Mouse (Mus musculus) heart, embryonic 10.5 days (tissue): ENCODE data around the gene Ugp2. TPM values are rescaled to one million over a fixed set of nuclear protein-coding genes. Genes with fewer than 3 reads are reported as not detected.
A peak's percentile ranks its signal among the peaks of the same experiment; 100 is the strongest.

Experiments used
- DNase-seq: peaks from one replicate; pipeline ENCODE4 v3.0.0-alpha.2; 2017; ENCODE audit warnings: low spot score
- H3K27ac ChIP-seq: fragments of 300-500 bp; sonication (generic); 2 replicates; pipeline ENCODE4 v1.5.1; 2016; ENCODE audit warnings: mild to moderate bottlenecking
- H3K27me3 ChIP-seq: fragments of 300-500 bp; sonication (generic); 2 replicates; pipeline ENCODE4 v1.6.1; 2016; ENCODE audit warnings: mild to moderate bottlenecking; ENCODE audit not compliant: poor library complexity, insufficient read depth, severe bottlenecking
- H3K36me3 ChIP-seq: fragments of 300-500 bp; sonication (generic); 2 replicates; pipeline ENCODE4 v1.6.1; 2016; ENCODE audit warnings: mild to moderate bottlenecking, moderate library complexity
- H3K4me1 ChIP-seq: fragments of 300-500 bp; sonication (generic); 2 replicates; pipeline ENCODE4 v1.6.1; 2016; ENCODE audit warnings: mild to moderate bottlenecking
- H3K4me3 ChIP-seq: fragments of 300-500 bp; sonication (generic); 2 replicates; pipeline ENCODE4 v1.5.1; 2016; ENCODE audit warnings: mild to moderate bottlenecking, moderate library complexity
- H3K9me3 ChIP-seq: fragments of 300-500 bp; sonication (generic); 2 replicates; pipeline ENCODE4 v1.6.1; 2016; ENCODE audit warnings: mild to moderate bottlenecking, moderate library complexity
- WGBS: fragments of 180-500 bp; shearing (Covaris S2); methylation state at CpG from one replicate; pipeline ENCODE4 v1.1.7; 2016; 5-methylcytosine and 5-hydroxymethylcytosine counted together
- polyA plus RNA-seq: library from polyadenylated mRNA; unstranded; fragments of >200 nt; fragmentation: Nextera tagmentation; extraction: Ambion mirVana; gene quantifications from 2 replicates; pipeline ENCODE4 v1.2.1, GENCODE M21; 2016

The Ugp2 gene
- polyA plus RNA-seq, 1 experiment from 2014 or later, result 150 TPM

- H3K27me3 ChIP-seq, result no peaks in the 10 kb centered on the region
- no peak for DNase-seq
- H3K36me3 ChIP-seq, result no peaks in the 10 kb centered on the region
- peaks cover 14% of the 10 kb centered on the region; the same call in 1 of the 2 replicates for H3K4me1 ChIP-seq
- no peaks in the 10 kb centered on the region for H3K9me3 ChIP-seq
- H3K27ac ChIP-seq, result peak overlapping the region; percentile 98
- H3K4me3 ChIP-seq, result peak overlapping the region; percentile 74
- 16% methylated on average over 9 of the region's 9 CpGs for WGBS
Measured at GRCm38 (mm10) chr11:21369248-21370016, 1.6 kb downstream of the Ugp2 start.

- H3K4me3 ChIP-seq, result peak overlapping the region; percentile 74
- DNase-seq, result no peak
- H3K36me3 ChIP-seq, result 0 out of 2 replicates have a peak, but pooled peaks cover 1% of the 10 kb centered on the region
- H3K27me3 ChIP-seq, result no peaks in the 10 kb centered on the region
- peak overlapping the region; percentile 98 for H3K27ac ChIP-seq
- WGBS, result 25% methylated on average over 7 of the region's 7 CpGs
- H3K4me1 ChIP-seq, result peaks cover 14% of the 10 kb centered on the region; the same call in 1 of the 2 replicates
- no peaks in the 10 kb centered on the region for H3K9me3 ChIP-seq
Measured at GRCm38 (mm10) chr11:21368466-21368865, 2.5 kb downstream of the Ugp2 start.

GRCm38 (mm10) chr11:21363144-21363940 lies 7.7 kb downstream of the Ugp2 start:
- H3K4me3 ChIP-seq, result no peak overlapping the region
- 95% methylated on average over 4 of the region's 4 CpGs for WGBS
- H3K27me3 ChIP-seq, result no peaks in the 10 kb centered on the region
- peaks cover 6% of the 10 kb centered on the region; the same call in 1 of the 2 replicates for H3K4me1 ChIP-seq
- H3K27ac ChIP-seq, result no peak overlapping the region
- no peak for DNase-seq
- no peaks in the 10 kb centered on the region for H3K9me3 ChIP-seq
- H3K36me3 ChIP-seq, result 0 out of 2 replicates have a peak, but pooled peaks cover 2% of the 10 kb centered on the region

- WGBS, result 74% methylated on average over 7 of the region's 7 CpGs
- Histone ChIP-seq H3K36me3 (peaks cover 59% of the 10 kb centered on the region), H3K9me3 (no peaks in the 10 kb centered on the region), H3K4me3 (no peak overlapping the region), H3K4me1 (peaks cover 8% of the 10 kb centered on the region; the same call in 1 of the 2 replicates), H3K27ac (0 out of 2 replicates have a peak overlapping the region, but pooled peaks have one; percentile 29), H3K27me3 (no peaks in the 10 kb centered on the region)
- DNase-seq, result no peak
Measured at GRCm38 (mm10) chr11:21351296-21351695, 19.7 kb downstream of the Ugp2 start.

- H3K9me3 ChIP-seq, result no peaks in the 10 kb centered on the region
- WGBS, result 74% methylated on average over 2 of the region's 2 CpGs
- H3K27ac ChIP-seq, result no peak overlapping the region
- peaks cover 66% of the 10 kb centered on the region for H3K36me3 ChIP-seq
- H3K4me1 ChIP-seq, result peaks cover 8% of the 10 kb centered on the region; the same call in 1 of the 2 replicates
- H3K27me3 ChIP-seq, result no peaks in the 10 kb centered on the region
- no peak for DNase-seq
- no peak overlapping the region for H3K4me3 ChIP-seq
Measured at GRCm38 (mm10) chr11:21348890-21349289, 22.1 kb downstream of the Ugp2 start.

GRCm38 (mm10) chr11:21346020-21346419 lies 25.0 kb downstream of the Ugp2 start:
- Histone ChIP-seq H3K36me3 (peaks cover 66% of the 10 kb centered on the region), H3K4me3 (no peak overlapping the region), H3K27me3 (no peaks in the 10 kb centered on the region), H3K9me3 (no peaks in the 10 kb centered on the region), H3K27ac (no peak overlapping the region), H3K4me1 (0 out of 2 replicates have a peak, but pooled peaks cover 2% of the 10 kb centered on the region)
- DNase-seq, result no peak
- 86% methylated on average over 3 of the region's 3 CpGs for WGBS

GRCm38 (mm10) chr11:21343490-21343889 lies 27.5 kb downstream of the Ugp2 start:
- no peaks in the 10 kb centered on the region for H3K27me3 ChIP-seq
- WGBS, result 92% methylated on average over 5 of the region's 5 CpGs
- H3K4me3 ChIP-seq, result no peak overlapping the region
- no peak overlapping the region for H3K27ac ChIP-seq
- no peaks in the 10 kb centered on the region for H3K4me1 ChIP-seq
- peaks cover 57% of the 10 kb centered on the region for H3K36me3 ChIP-seq
- no peaks in the 10 kb centered on the region for H3K9me3 ChIP-seq
- no peak for DNase-seq

GRCm38 (mm10) chr11:21339088-21339487 lies 31.9 kb downstream of the Ugp2 start:
- WGBS, result 82% methylated on average over 4 of the region's 4 CpGs
- peaks cover 38% of the 10 kb centered on the region for H3K36me3 ChIP-seq
- no peaks in the 10 kb centered on the region for H3K27me3 ChIP-seq
- H3K4me1 ChIP-seq, result no peaks in the 10 kb centered on the region
- no peaks in the 10 kb centered on the region for H3K9me3 ChIP-seq
- no peak overlapping the region for H3K27ac ChIP-seq
- no peak overlapping the region for H3K4me3 ChIP-seq
- DNase-seq, result no peak

- H3K9me3 ChIP-seq, result no peaks in the 10 kb centered on the region
- H3K4me3 ChIP-seq, result no peak overlapping the region
- DNase-seq, result no peak
- no peaks in the 10 kb centered on the region for H3K4me1 ChIP-seq
- no peaks in the 10 kb centered on the region for H3K27me3 ChIP-seq
- whole genome bisulfite sequencing, result 93% methylated on average over 1 of the region's 1 CpGs
- H3K36me3 ChIP-seq, result peaks cover 34% of the 10 kb centered on the region
- H3K27ac ChIP-seq, result no peak overlapping the region
Measured at GRCm38 (mm10) chr11:21337855-21338254, 33.1 kb downstream of the Ugp2 start.

GRCm38 (mm10) chr11:21332639-21333295 lies 38.2 kb downstream of the Ugp2 start:
- WGBS, result 90% methylated on average over 5 of the region's 5 CpGs
- DNase-seq, result no peak
- Histone ChIP-seq H3K27me3 (no peaks in the 10 kb centered on the region), H3K4me1 (no peaks in the 10 kb centered on the region), H3K27ac (no peak overlapping the region), H3K4me3 (no peak overlapping the region), H3K36me3 (peaks cover 65% of the 10 kb centered on the region), H3K9me3 (no peaks in the 10 kb centered on the region)

GRCm38 (mm10) chr11:21328141-21328540 lies 42.9 kb downstream of the Ugp2 start:
- DNase-seq, result no peak
- no peak overlapping the region for H3K27ac ChIP-seq
- no peaks in the 10 kb centered on the region for H3K9me3 ChIP-seq
- no peak overlapping the region for H3K4me3 ChIP-seq
- no peaks in the 10 kb centered on the region for H3K27me3 ChIP-seq
- no peaks in the 10 kb centered on the region for H3K4me1 ChIP-seq
- H3K36me3 ChIP-seq, result peaks cover 87% of the 10 kb centered on the region
- WGBS, result 74% methylated on average over 5 of the region's 5 CpGs

- H3K9me3 ChIP-seq, result no peaks in the 10 kb centered on the region
- DNase-seq, result no peak
- no peaks in the 10 kb centered on the region for H3K27me3 ChIP-seq
- no peaks in the 10 kb centered on the region for H3K4me1 ChIP-seq
- WGBS, result 87% methylated on average over 5 of the region's 5 CpGs
- H3K4me3 ChIP-seq, result no peak overlapping the region
- H3K36me3 ChIP-seq, result peaks cover 87% of the 10 kb centered on the region
- no peak overlapping the region for H3K27ac ChIP-seq
Measured at GRCm38 (mm10) chr11:21327486-21327885, 43.5 kb downstream of the Ugp2 start.
